Mouse (Mus musculus): ENCODE data around the gene Sycp1. TPM values are rescaled to one million over a fixed set of nuclear protein-coding genes. Genes with fewer than 3 reads are reported as not detected.

The Sycp1 gene
- total and polyA plus RNA-seq, 3 experiments: not detected

DNA sequence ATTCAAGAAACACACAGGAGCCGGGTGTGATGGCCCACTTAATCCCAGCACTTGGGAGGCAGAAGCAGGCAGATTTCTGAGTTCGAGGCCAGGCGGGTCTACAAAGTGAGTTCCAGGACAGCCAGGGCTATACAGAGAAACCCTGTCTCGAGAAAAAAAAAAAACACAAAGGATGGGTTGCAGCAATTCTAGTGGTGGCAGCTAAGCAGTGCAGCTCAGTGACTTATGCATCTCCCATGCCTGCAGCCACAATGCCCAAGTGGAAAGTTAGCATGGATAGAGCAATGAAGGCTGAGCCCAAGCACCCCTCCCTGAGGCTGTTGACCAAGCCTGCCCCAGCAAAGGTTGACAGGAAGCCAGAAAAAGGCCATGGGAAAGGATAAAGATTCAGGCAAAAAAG, 55.4 kb downstream of the Sycp1 start:
- Histone ChIP-seq H3K27me3 (replicated peaks) (no peaks in the 10 kb centered on the region), H3K36me3 (replicated peaks in 1 of 2; ENCODE audit: control insufficient read depth in 1 of 2, insufficient read depth in 1 of 2, low read length in 1 of 2) (no peaks in the 10 kb centered on the region), H3K9ac (ENCODE audit: insufficient read depth, low read depth) (no peak overlapping the region), H3K27ac (ENCODE audit: insufficient read depth, low read depth) (no peak overlapping the region), H3K9me3 (replicated peaks; ENCODE audit: low read length) (no peaks in the 10 kb centered on the region), H3K79me2 (replicated peaks; ENCODE audit: control insufficient read depth, extremely low read depth, insufficient read depth, poor library complexity, severe bottlenecking) (no peaks in the 10 kb centered on the region), H3K4me1 (ENCODE audit: control insufficient read depth in 1 of 2, insufficient read depth in 2 of 2) (no peaks in the 10 kb centered on the region; a peak in 1 of 4 replicates), H3K4me2 (ENCODE audit: insufficient read depth, low read depth, poor library complexity, severe bottlenecking) (no peak overlapping the region), H3K4me3 (replicated peaks in 1 of 3; ENCODE audit: low read depth in 2 of 3, low read length in 2 of 3, poor library complexity in 1 of 3) (no peak overlapping the region)
- in situ Hi-C loops (cut with MboI; ENCODE audit: low pct_ligation_motif_present, low pct_unique_long_range_greater_than_20kb, low sequenced_read_pairs) (no loop called here), dilution Hi-C loops (cut with MboI; ENCODE audit: extremely low pct_ligation_motif_present, extremely low pct_unique_long_range_greater_than_20kb, low sequenced_read_pairs) (no loop called here)
- no peak for TF ChIP-seq ELF1 (IDR thresholded peaks at IDR 0.05; ENCODE audit: low read depth, low read length)
- TF ChIP-seq ZNF384 (IDR thresholded peaks at IDR 0.05; ENCODE audit: low read depth, low read length): peak; percentile 79
- peak in 1 of 2 experiments; percentile 7; a peak in 1 of 4 replicates for TF ChIP-seq CTCF (conservative IDR thresholded peaks at IDR 0.05 in 1 of 2, IDR thresholded peaks at IDR 0.05 in 1 of 2; ENCODE audit: low read depth in 2 of 2, low read length in 2 of 2)
- DNase-seq (ENCODE audit: extremely low read depth): no peak

DNA sequence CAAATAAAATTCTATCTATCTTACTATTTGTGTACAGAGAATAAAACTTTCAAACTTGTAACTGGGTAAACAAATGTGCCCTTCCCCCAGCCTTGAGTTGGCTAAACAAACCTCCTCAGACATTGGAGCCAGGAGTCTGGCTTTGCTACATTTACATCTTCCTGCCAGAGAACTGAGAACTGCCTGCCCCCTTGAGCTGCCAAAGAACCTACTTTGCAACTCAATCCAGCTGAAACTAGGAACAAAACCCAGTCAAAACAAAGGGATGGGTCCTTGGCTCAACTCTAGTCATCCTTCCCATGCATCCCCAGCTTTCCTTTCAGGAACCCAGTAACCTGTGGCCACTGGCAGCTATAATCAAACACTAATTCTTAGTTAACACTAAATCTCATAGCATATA, 87.2 kb downstream of the Sycp1 start:
- TF ChIP-seq MYC (IDR thresholded peaks at IDR 0.05; ENCODE audit: low read depth, low read length) (no peak), ZC3H11A (IDR thresholded peaks at IDR 0.05; ENCODE audit: low read depth, low read length) (no peak), IRF4 (IDR thresholded peaks at IDR 0.05; ENCODE audit: low read depth, low read length) (no peak), MXI1 (IDR thresholded peaks at IDR 0.05; ENCODE audit: low read depth, low read length) (no peak), RCOR1 (conservative IDR thresholded peaks at IDR 0.05; ENCODE audit: low read depth, low read length) (no peak), ZMIZ1 (IDR thresholded peaks at IDR 0.05; ENCODE audit: low read depth, low read length) (no peak), SMC3 (IDR thresholded peaks at IDR 0.05; ENCODE audit: low read depth, low read length) (no peak), PAX5 (IDR thresholded peaks at IDR 0.05; ENCODE audit: low read length) (no peak), POLR2AphosphoS2 (IDR thresholded peaks at IDR 0.05; ENCODE audit: low read depth, low read length) (no peak), CHD1 (IDR thresholded peaks at IDR 0.05; ENCODE audit: low read depth, low read length) (no peak), CHD2 (IDR thresholded peaks at IDR 0.05; ENCODE audit: low read length) (no peak), GABPA (IDR thresholded peaks at IDR 0.05; ENCODE audit: insufficient replicate concordance, low read depth, low read length) (no peak)
- H3K4me1 ChIP-seq (ENCODE audit: control insufficient read depth in 1 of 2, insufficient read depth in 2 of 2): no peaks in the 10 kb centered on the region
- dilution Hi-C loops (cut with MboI; ENCODE audit: extremely low pct_ligation_motif_present, extremely low pct_unique_long_range_greater_than_20kb, low sequenced_read_pairs): no loop called here
- no peak overlapping the region for H3K4me2 ChIP-seq (ENCODE audit: insufficient read depth, low read depth, poor library complexity, severe bottlenecking)
- H3K9ac ChIP-seq (ENCODE audit: insufficient read depth, low read depth): no peak overlapping the region
- H3K27ac ChIP-seq (ENCODE audit: insufficient read depth, low read depth): no peak overlapping the region
- no peak overlapping the region for H3K4me3 ChIP-seq (replicated peaks in 1 of 3; ENCODE audit: low read depth in 2 of 3, low read length in 2 of 3, poor library complexity in 1 of 3)
- H3K79me2 ChIP-seq (replicated peaks; ENCODE audit: control insufficient read depth, extremely low read depth, insufficient read depth, poor library complexity, severe bottlenecking): no peaks in the 10 kb centered on the region
- DNase-seq (ENCODE audit: extremely low read depth): no peak
- no peaks in the 10 kb centered on the region for H3K36me3 ChIP-seq (replicated peaks in 1 of 2; ENCODE audit: control insufficient read depth in 1 of 2, insufficient read depth in 1 of 2, low read length in 1 of 2)
- no peaks in the 10 kb centered on the region for H3K27me3 ChIP-seq (replicated peaks)
- no peaks in the 10 kb centered on the region for H3K9me3 ChIP-seq (replicated peaks; ENCODE audit: low read length)
- in situ Hi-C loops (cut with MboI; ENCODE audit: low pct_ligation_motif_present, low pct_unique_long_range_greater_than_20kb, low sequenced_read_pairs): no loop called here

DNA sequence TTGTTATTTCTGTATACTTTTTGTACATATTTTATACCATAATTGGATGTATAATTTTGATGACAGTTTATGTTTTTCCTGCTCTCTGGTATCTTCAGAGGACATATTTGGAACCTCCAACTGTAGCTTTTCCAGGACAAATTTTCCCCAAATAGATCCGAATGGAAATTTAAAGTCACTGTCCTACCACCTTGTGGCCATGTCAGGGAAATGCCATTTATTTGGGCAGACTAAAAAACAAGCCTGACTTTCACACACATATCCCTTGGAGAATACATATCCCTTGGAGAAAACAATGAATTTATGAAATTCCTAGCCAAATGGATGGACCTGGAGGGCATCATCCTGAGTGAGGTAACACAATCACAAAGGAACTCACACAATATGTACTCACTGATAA, 93.5 kb downstream of the Sycp1 start:
- H3K4me2 ChIP-seq (ENCODE audit: insufficient read depth, low read depth, poor library complexity, severe bottlenecking): no peak overlapping the region
- H3K27me3 ChIP-seq (replicated peaks): no peaks in the 10 kb centered on the region
- no peaks in the 10 kb centered on the region for H3K4me1 ChIP-seq (ENCODE audit: control insufficient read depth in 1 of 2, insufficient read depth in 2 of 2)
- H3K9ac ChIP-seq (ENCODE audit: insufficient read depth, low read depth): no peak overlapping the region
- dilution Hi-C loops (cut with MboI; ENCODE audit: extremely low pct_ligation_motif_present, extremely low pct_unique_long_range_greater_than_20kb, low sequenced_read_pairs) (no loop called here), in situ Hi-C loops (cut with MboI; ENCODE audit: low pct_ligation_motif_present, low pct_unique_long_range_greater_than_20kb, low sequenced_read_pairs) (no loop called here)
- no peaks in the 10 kb centered on the region for H3K36me3 ChIP-seq (replicated peaks in 1 of 2; ENCODE audit: control insufficient read depth in 1 of 2, insufficient read depth in 1 of 2, low read length in 1 of 2)
- H3K79me2 ChIP-seq (replicated peaks; ENCODE audit: control insufficient read depth, extremely low read depth, insufficient read depth, poor library complexity, severe bottlenecking): no peaks in the 10 kb centered on the region
- no peak overlapping the region for H3K4me3 ChIP-seq (replicated peaks in 1 of 3; ENCODE audit: low read depth in 2 of 3, low read length in 2 of 3, poor library complexity in 1 of 3)
- no peaks in the 10 kb centered on the region for H3K9me3 ChIP-seq (replicated peaks; ENCODE audit: low read length)
- H3K27ac ChIP-seq (ENCODE audit: insufficient read depth, low read depth): no peak overlapping the region
- DNase-seq (ENCODE audit: extremely low read depth): no peak
- TF ChIP-seq SMC3 (IDR thresholded peaks at IDR 0.05; ENCODE audit: low read depth, low read length): peak; percentile 24
- peak in 1 of 2 experiments; percentile 46; a peak in 2 of 4 replicates for TF ChIP-seq CTCF (conservative IDR thresholded peaks at IDR 0.05 in 1 of 2, IDR thresholded peaks at IDR 0.05 in 1 of 2; ENCODE audit: low read depth in 2 of 2, low read length in 2 of 2)
- TF ChIP-seq MAFK (IDR thresholded peaks at IDR 0.05; ENCODE audit: insufficient replicate concordance, low read length): no peak
- TF ChIP-seq MAX (IDR thresholded peaks at IDR 0.05; ENCODE audit: low read length): no peak
- TF ChIP-seq ETS1 (conservative IDR thresholded peaks at IDR 0.05; ENCODE audit: low read depth, low read length): no peak
- peak; percentile 25 for TF ChIP-seq RAD21 (IDR thresholded peaks at IDR 0.05; ENCODE audit: low read depth, low read length)
- TF ChIP-seq KAT2A (IDR thresholded peaks at IDR 0.05; ENCODE audit: insufficient replicate concordance, low read length): no peak

Data from CH12.LX (cell line).